Mouse (Mus musculus): ENCODE data around the gene Ncan. TPM values are rescaled to one million over a fixed set of nuclear protein-coding genes. Genes with fewer than 3 reads are reported as not detected.
"Not testable (repeated sequence)": the region's sequence is repeated elsewhere in the genome, so short reads cannot be mapped to it uniquely, and the experiment has no call there.

Gene Ncan
- polyA plus RNA-seq, 1 experiment from 2014 or later, result 0.03 TPM

DNA sequence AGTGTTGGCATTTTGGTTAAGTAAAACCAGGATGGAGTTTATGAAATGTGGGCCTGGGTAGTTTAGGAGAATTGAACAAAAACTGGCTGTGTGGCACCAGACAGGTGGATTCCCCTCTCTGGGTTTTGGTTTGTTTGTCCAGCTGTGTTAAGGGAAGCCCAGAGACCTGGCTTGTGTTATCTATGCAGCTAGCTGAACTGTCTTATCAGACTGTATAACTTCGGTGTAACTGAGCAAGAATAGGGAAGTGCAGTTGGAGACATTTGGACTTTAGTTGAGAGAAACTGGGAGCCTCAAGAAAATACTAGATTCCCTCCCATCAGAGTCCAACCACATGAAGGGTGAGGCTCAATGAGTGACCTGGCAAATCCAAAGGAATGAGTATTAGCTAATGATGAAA is 47.0 kb downstream of the Ncan start:
- peaks cover 22% of the 10 kb centered on the region for H3K36me3 ChIP-seq (replicated peaks)
- H3K4me3 ChIP-seq (replicated peaks), result no peak overlapping the region
- ATAC-seq (ENCODE audit: insufficient read depth), result no peak
- H3K27me3 ChIP-seq, result 0 out of 2 replicates have a peak, but pooled peaks cover 3% of the 10 kb centered on the region
- H3K4me1 ChIP-seq (replicated peaks), result peaks cover 14% of the 10 kb centered on the region
- H3K4me2 ChIP-seq, result no peak overlapping the region
- no peak overlapping the region for H3K9ac ChIP-seq
- WGBS (ENCODE audit: insufficient replicate concordance), result 0% methylated on average over 1 of the region's 1 CpGs
- H3K27ac ChIP-seq (replicated peaks), result no peak overlapping the region
- no peaks in the 10 kb centered on the region for H3K9me3 ChIP-seq (replicated peaks)

DNA sequence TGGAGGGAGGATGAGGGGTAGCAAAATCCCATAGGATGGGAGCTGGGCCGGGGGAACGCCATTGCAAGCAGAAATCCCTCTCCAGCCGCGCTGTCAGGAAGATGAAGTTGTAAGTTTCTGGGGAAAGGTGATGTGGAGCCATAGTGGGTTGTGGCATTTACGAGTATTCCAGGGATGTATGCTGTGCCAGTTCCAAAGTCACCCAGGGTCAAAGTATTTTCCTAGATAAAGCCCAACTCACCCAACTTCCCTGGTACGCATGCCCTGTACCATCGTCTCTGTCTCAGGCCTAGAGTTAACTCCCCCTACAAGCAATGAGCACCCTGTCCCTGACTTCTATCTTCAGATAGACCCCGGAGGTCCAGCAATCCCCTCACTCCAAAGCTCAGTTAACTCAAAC is 47.6 kb downstream of the Ncan start:
- no peak overlapping the region for H3K9ac ChIP-seq

GRCm38 (mm10) chr8:70072441-70073069 is 48.1 kb downstream of the Ncan start, which contains the start of gene Tm6sf2:
Gene Tm6sf2, plus strand, starts transcription at chr8:70072924.
- Histone ChIP-seq H3K9ac (no peak within 1 kb of the TSS), H3K4me3 (replicated peaks) (peak within 1 kb of the TSS; percentile 29), H3K27ac (replicated peaks) (no peak within 1 kb of the TSS), H3K27me3 (0 out of 2 replicates have a peak, but pooled peaks cover 3% of the 10 kb centered on the region), H3K4me2 (peak within 1 kb of the TSS; percentile 65), H3K4me1 (replicated peaks) (peaks cover 14% of the 10 kb centered on the region), H3K9me3 (replicated peaks) (no peaks in the 10 kb centered on the region), H3K36me3 (replicated peaks) (peaks cover 28% of the 10 kb centered on the region)
- 11% methylated on average over 22 of the region's 27 CpGs for WGBS (ENCODE audit: insufficient replicate concordance)
- peak; percentile 71 for ATAC-seq (ENCODE audit: insufficient read depth)

More for the DNA sequence above, 47.6 kb downstream of the Ncan start:
- H3K9me3 ChIP-seq (replicated peaks), result no peaks in the 10 kb centered on the region
- no peak for ATAC-seq (ENCODE audit: insufficient read depth)
- H3K27me3 ChIP-seq, result 0 out of 2 replicates have a peak, but pooled peaks cover 3% of the 10 kb centered on the region
- H3K4me2 ChIP-seq, result peak overlapping the region; percentile 65
- H3K36me3 ChIP-seq (replicated peaks), result peaks cover 24% of the 10 kb centered on the region
- peak overlapping the region; percentile 29 for H3K4me3 ChIP-seq (replicated peaks)
- WGBS (ENCODE audit: insufficient replicate concordance), result 54% methylated on average over 8 of the region's 8 CpGs
- peaks cover 14% of the 10 kb centered on the region for H3K4me1 ChIP-seq (replicated peaks)
- no peak overlapping the region for H3K27ac ChIP-seq (replicated peaks)

GRCm38 (mm10) chr8:70071836-70072440 is 48.7 kb downstream of the Ncan start:
- WGBS (ENCODE audit: insufficient replicate concordance), result 74% methylated on average over 2 of the region's 2 CpGs
- no peak overlapping the region for H3K27ac ChIP-seq (replicated peaks)
- H3K4me3 ChIP-seq (replicated peaks), result no peak overlapping the region
- H3K4me1 ChIP-seq (replicated peaks), result peaks cover 14% of the 10 kb centered on the region
- H3K36me3 ChIP-seq (replicated peaks), result peaks cover 34% of the 10 kb centered on the region
- ATAC-seq (ENCODE audit: insufficient read depth), result no peak
- H3K9ac ChIP-seq, result no peak overlapping the region
- H3K9me3 ChIP-seq (replicated peaks), result no peaks in the 10 kb centered on the region
- 0 out of 2 replicates have a peak overlapping the region, but pooled peaks have one; percentile 65 for H3K4me2 ChIP-seq
- 0 out of 2 replicates have a peak, but pooled peaks cover 3% of the 10 kb centered on the region for H3K27me3 ChIP-seq

GRCm38 (mm10) chr8:70057721-70058120 is 63.0 kb downstream of the Ncan start:
- Histone ChIP-seq H3K27ac (replicated peaks) (no peak overlapping the region), H3K4me1 (replicated peaks) (no peaks in the 10 kb centered on the region), H3K9me3 (replicated peaks) (no peaks in the 10 kb centered on the region), H3K36me3 (replicated peaks) (peaks cover 86% of the 10 kb centered on the region), H3K9ac (no peak overlapping the region), H3K27me3 (no peaks in the 10 kb centered on the region), H3K4me3 (replicated peaks) (no peak overlapping the region), H3K4me2 (no peak overlapping the region)
- ATAC-seq (ENCODE audit: insufficient read depth), result no peak
- WGBS (ENCODE audit: insufficient replicate concordance), result 72% methylated on average over 1 of the region's 1 CpGs

DNA sequence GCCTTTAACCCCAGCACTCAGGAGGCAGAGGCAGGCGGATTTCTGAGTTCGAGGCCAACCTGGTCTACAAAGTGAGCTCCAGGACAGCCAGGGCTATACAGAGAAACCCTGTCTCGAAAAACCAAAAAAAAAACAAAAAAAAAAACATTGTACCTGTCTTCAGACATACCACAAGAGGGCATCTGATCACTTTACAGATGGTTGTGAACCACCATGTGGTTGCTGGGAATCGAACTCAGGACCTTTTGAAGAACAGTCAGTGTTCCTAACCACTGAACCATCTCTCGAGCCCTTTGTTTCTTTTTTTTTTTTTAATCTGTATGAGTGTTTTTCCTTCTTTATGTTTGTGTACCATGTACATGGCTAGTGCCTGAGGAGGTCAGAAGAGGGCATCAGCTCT is 70.2 kb downstream of the Ncan start:
- H3K9ac ChIP-seq; H3K4me1 ChIP-seq (replicated peaks); H3K4me3 ChIP-seq (replicated peaks); H3K27me3 ChIP-seq; H3K9me3 ChIP-seq (replicated peaks); H3K27ac ChIP-seq (replicated peaks); H3K4me2 ChIP-seq; ATAC-seq (ENCODE audit: insufficient read depth): not testable (repeated sequence)
- peaks cover 61% of the 10 kb centered on the region for H3K36me3 ChIP-seq (replicated peaks)
- WGBS (ENCODE audit: insufficient replicate concordance), result 78% methylated on average over 5 of the region's 5 CpGs

DNA sequence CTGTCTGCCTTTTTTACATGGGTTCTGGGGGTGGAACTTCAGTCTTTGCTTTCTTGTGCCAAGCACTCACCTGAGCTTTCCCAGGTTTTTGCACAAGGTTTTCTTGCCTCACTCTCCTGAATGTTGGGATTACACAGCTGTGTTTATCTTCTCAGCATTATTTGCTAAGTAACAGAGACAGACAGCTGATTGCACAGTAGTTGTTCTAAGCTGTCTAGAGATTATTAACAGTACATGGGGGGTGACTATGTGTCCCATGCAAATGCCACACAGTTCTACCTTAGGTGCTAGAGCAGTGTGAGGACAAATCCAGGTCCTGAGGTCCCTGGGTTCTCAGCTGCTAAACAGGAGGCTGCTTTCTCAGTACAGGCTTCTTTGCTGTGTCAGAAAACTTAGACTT is 71.0 kb downstream of the Ncan start:
- Histone ChIP-seq H3K4me3 (replicated peaks) (no peak overlapping the region), H3K27ac (replicated peaks) (no peak overlapping the region), H3K4me1 (replicated peaks) (peaks cover under 1% of the 10 kb centered on the region; the same call in 1 of the 2 replicates), H3K27me3 (no peaks in the 10 kb centered on the region), H3K9me3 (replicated peaks) (no peaks in the 10 kb centered on the region), H3K4me2 (no peak overlapping the region), H3K9ac (no peak overlapping the region), H3K36me3 (replicated peaks) (peaks cover 54% of the 10 kb centered on the region)
- ATAC-seq (ENCODE audit: insufficient read depth), result no peak

- ATAC-seq (ENCODE audit: insufficient read depth), result no peak
- Histone ChIP-seq H3K27me3 (no peaks in the 10 kb centered on the region), H3K27ac (replicated peaks) (no peak overlapping the region), H3K9me3 (replicated peaks) (no peaks in the 10 kb centered on the region), H3K36me3 (replicated peaks) (peaks cover 16% of the 10 kb centered on the region; the same call in 1 of the 2 replicates), H3K9ac (peak overlapping the region; percentile 97; the same call in 1 of the 2 replicates), H3K4me3 (replicated peaks) (peak overlapping the region; percentile 99), H3K4me2 (peak overlapping the region; percentile 94), H3K4me1 (replicated peaks) (peaks cover 46% of the 10 kb centered on the region)
- 71% methylated on average over 5 of the region's 5 CpGs for WGBS (ENCODE audit: insufficient replicate concordance)
These were observed 76.7 kb downstream of the Ncan start for GRCm38 (mm10) chr8:70043996-70044395.

Small RNAs within 50 kb of the gene (microRNA-seq; reads per million reads assigned to microRNA genes)
- not detected for gene Mir7066

Other genes with a start within 250 kb of the Ncan start
- 0.03 and 0.06 TPM in 2 replicates for gene Cilp2, start 233.2 kb downstream of the Ncan start, polyA plus RNA-seq (2015; fragmentation: Nextera tagmentation; extraction: Ambion mirVana)
- 2.1 TPM in 2 replicates for gene Tssk6, start 218.7 kb downstream of the Ncan start, polyA plus RNA-seq (2015; fragmentation: Nextera tagmentation; extraction: Ambion mirVana)
- 89.7 and 96.9 TPM in 2 replicates for gene Ndufa13, start 218.3 kb downstream of the Ncan start, polyA plus RNA-seq (2015; fragmentation: Nextera tagmentation; extraction: Ambion mirVana)
- gene Yjefn3, start 218.2 kb downstream of the Ncan start, polyA plus RNA-seq (2015; fragmentation: Nextera tagmentation; extraction: Ambion mirVana), result 0.51 and 0.54 TPM in 2 replicates
- 28.0 and 32.2 TPM in 2 replicates for gene Gatad2a, start 124.5 kb downstream of the Ncan start, polyA plus RNA-seq (2015; fragmentation: Nextera tagmentation; extraction: Ambion mirVana)
- 23.0 and 25.6 TPM in 2 replicates for gene Mau2, start 78.1 kb downstream of the Ncan start, polyA plus RNA-seq (2015; fragmentation: Nextera tagmentation; extraction: Ambion mirVana)
- gene Sugp1, start 78.1 kb downstream of the Ncan start, polyA plus RNA-seq (2015; fragmentation: Nextera tagmentation; extraction: Ambion mirVana), result 15.3 and 16.2 TPM in 2 replicates
- 1.6 and 2.3 TPM in 2 replicates for gene Tm6sf2, start 47.9 kb downstream of the Ncan start, polyA plus RNA-seq (2015; fragmentation: Nextera tagmentation; extraction: Ambion mirVana)
- gene Hapln4, start 37.4 kb downstream of the Ncan start, polyA plus RNA-seq (2015; fragmentation: Nextera tagmentation; extraction: Ambion mirVana), result 0.05 and 0.06 TPM in 2 replicates
- 16.8 and 17.4 TPM in 2 replicates for gene Nr2c2ap, start 10.5 kb upstream of the Ncan start, polyA plus RNA-seq (2015; fragmentation: Nextera tagmentation; extraction: Ambion mirVana)
- 6.5 and 7.3 TPM in 2 replicates for gene Rfxank, start 18.3 kb upstream of the Ncan start, polyA plus RNA-seq (2015; fragmentation: Nextera tagmentation; extraction: Ambion mirVana)
- gene Borcs8, start 18.6 kb upstream of the Ncan start, polyA plus RNA-seq (2015; fragmentation: Nextera tagmentation; extraction: Ambion mirVana), result 22.4 and 25.7 TPM in 2 replicates
- not detected in 2 replicates for gene Mef2b, start 18.8 kb upstream of the Ncan start, polyA plus RNA-seq (2015; fragmentation: Nextera tagmentation; extraction: Ambion mirVana)
- 28.1 and 31.9 TPM in 2 replicates for gene Tmem161a, start 51.5 kb upstream of the Ncan start, polyA plus RNA-seq (2015; fragmentation: Nextera tagmentation; extraction: Ambion mirVana)
- gene Slc25a42, start 91.4 kb upstream of the Ncan start, polyA plus RNA-seq (2015; fragmentation: Nextera tagmentation; extraction: Ambion mirVana), result 8.0 and 9.2 TPM in 2 replicates
- gene Sugp2, start 113.4 kb upstream of the Ncan start, polyA plus RNA-seq (2015; fragmentation: Nextera tagmentation; extraction: Ambion mirVana), result 10.9 and 11.7 TPM in 2 replicates
- 12.4 and 15.2 TPM in 2 replicates for gene Armc6, start 113.6 kb upstream of the Ncan start, polyA plus RNA-seq (2015; fragmentation: Nextera tagmentation; extraction: Ambion mirVana)
- gene Homer3, start 162.0 kb upstream of the Ncan start, polyA plus RNA-seq (2015; fragmentation: Nextera tagmentation; extraction: Ambion mirVana), result 4.9 and 5.9 TPM in 2 replicates
- 19.5 and 22.4 TPM in 2 replicates for gene Ddx49, start 181.6 kb upstream of the Ncan start, polyA plus RNA-seq (2015; fragmentation: Nextera tagmentation; extraction: Ambion mirVana)
- 190 and 246 TPM in 2 replicates for gene Cope, start 181.6 kb upstream of the Ncan start, polyA plus RNA-seq (2015; fragmentation: Nextera tagmentation; extraction: Ambion mirVana)
- gene Cers1, start 194.9 kb upstream of the Ncan start, polyA plus RNA-seq (2015; fragmentation: Nextera tagmentation; extraction: Ambion mirVana), result 0.13 and 0.25 TPM in 2 replicates
- 0.10 and 0.26 TPM in 2 replicates for gene Gdf1, start 208.9 kb upstream of the Ncan start, polyA plus RNA-seq (2015; fragmentation: Nextera tagmentation; extraction: Ambion mirVana)
- 9.7 and 10.6 TPM in 2 replicates for gene Upf1, start 232.4 kb upstream of the Ncan start, polyA plus RNA-seq (2015; fragmentation: Nextera tagmentation; extraction: Ambion mirVana)